Mouse (Mus musculus) frontal cortex, postnatal 10 days (tissue): Measurements from ENCODE around the gene Svbp.

ENCODE experiments used
- DNase-seq, 2 experiments: peaks; one replicate each; pipeline ENCODE4 v3.0.0; 2022; ENCODE audit warnings: low spot score in 2 of 2, mixed read lengths in 1 of 2

Svbp gene

DNA sequence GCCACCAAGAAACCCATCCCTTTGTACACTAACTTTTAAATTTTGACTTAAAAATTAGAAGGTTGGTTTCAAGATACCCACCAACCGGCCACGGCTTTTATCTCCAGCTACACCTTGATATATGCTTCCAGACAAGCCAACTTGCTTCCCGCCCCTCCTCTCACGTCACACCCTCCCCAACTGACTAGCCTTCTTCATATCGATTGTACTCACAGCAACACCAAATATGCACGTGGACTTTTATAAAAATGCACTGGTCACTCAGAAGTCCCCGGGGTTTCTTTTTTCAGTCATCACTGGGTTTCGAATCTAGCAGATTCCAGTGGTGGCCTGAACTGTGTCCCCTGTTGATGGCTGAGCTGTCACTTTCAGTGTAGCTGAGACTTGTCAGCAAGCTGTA lies 4.5 kb upstream of the Svbp start:
- no peak for DNase-seq

DNA sequence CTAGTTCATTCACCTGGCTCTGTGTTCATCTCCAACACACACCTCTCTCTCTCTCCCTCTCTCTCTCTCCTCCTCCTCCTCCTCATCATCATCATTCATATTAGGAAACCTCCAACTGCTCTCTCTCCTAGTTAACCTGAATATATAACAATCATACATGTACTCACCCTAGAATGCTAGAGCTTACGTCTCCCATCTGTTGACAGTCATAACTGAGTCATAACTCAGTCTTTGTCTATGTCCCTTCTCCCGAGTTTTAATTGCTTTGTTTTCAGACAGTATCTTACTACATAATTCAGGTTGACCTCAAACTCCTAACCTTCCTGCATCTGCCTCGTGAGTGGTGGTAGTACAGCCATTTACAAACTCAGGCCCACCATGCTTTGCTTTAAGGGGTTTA lies 3.8 kb upstream of the Svbp start:
- DNase-seq = no peak

DNA sequence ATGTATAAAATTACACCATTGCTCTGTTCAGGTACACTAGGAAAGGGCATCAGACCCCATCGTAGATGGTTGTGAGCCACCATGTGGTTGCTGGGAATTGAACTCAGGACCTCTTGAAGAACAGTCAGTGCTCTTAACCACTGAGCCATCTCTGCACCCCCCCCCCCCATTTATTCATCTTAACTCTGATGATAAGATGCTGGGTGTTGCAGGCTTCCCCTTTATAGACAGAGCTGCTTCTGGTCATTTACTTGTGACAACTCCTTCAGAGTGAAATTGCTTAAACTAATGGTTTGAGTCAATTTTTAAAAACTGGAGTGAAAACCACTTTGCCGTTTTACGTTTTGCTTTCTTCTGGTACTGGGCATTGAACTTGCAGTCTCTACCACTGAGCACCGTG lies 2.3 kb upstream of the Svbp start:
- no peak for DNase-seq

DNA sequence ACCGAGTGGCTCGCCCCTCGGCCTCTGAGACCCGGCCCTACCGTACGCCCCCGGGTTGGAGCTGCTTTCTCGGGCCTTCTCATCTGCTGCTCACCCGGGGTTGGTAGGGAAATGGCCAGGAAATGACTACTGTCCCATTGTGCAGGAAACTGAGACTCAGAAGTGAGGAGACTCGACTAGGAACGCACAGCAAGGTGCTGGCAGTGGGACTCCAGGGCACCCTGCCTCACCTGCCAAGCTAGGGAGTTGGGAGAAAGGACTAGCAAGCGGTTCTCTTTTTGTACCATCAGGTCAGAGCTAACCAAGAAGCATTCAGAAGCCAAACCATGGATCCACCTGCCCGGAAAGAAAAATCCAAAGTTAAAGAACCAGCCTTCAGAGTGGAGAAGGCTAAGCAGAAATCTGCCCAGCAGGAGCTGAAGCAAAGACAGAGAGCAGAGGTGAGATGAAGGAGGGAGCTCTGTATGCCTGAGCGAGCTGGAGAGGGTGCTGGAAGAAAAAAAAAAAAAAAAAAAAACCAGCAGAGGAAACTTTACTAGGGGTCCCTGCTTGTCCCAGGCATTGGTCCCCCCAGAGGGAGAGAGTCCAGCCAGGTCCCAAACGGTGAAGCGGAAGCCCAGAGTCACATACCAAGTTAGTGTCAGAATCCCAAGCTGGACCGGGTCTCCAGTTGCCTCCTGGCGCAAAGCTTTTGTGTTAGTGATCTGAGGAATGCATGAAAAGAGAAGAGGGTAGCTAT lies 645 bp downstream of the Svbp start:
- no peak for DNase-seq

DNA sequence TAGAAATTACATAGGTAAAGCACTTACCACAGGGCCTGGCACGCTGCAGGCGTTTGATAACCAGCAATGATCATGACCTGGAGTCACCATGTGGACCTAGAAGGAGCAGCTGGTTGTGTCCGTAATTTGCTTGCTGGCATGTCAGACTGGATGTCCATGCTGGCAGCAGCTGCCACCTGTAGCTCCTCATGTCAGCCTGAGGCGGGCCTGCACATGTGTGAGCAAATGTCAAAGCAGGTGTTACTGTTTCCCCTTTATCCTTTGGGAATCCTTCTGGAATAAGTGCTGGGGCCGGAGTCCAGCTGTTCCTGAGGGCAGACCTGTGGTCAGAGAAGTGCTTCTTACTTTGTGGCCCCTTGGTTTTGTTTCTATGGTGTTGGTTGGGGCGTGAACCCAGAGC lies 3.0 kb downstream of the Svbp start:
- no peak for DNase-seq

DNA sequence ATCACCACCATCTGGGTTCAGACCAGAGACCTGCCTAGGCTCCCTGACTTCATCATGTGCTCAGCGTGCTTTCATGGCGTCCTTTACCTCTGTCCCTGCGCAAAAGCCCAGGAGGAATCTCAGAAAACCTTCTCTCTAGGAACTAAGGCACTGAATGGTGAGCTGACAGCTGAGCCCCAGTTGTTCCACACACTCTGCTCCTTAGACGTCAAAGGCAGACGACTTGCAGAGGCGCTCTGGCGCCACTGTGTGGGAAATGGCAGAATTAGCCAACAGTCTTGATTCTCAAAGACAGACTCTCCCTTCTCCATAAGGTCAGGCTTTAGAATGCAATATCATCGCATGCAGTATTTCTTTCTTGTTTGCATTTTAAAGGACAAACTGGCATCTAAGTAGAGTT lies 9.6 kb downstream of the Svbp start:
- peak in 1 of 2 experiments; percentile 50 for DNase-seq

DNA sequence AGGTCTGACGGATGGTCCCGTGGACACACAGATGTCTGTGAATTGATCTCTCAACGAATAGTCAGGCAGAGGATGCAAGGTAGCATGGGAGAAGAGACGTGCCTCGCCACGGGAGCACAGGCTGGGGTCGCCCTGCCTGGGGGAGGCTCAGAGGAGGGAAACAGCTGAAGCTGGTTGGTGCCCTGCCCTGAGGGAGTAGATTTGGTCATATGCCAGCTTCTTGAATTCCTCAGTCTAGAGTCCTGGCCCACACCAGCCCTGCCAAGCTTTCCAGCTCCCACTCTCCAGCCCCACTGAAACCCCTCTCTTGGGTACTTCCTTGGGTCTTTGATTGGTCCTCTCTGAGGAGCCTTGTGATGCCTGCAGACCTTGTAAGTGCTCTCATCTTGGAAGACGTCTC lies 21.6 kb downstream of the Svbp start:
- DNase-seq = no peak

DNA sequence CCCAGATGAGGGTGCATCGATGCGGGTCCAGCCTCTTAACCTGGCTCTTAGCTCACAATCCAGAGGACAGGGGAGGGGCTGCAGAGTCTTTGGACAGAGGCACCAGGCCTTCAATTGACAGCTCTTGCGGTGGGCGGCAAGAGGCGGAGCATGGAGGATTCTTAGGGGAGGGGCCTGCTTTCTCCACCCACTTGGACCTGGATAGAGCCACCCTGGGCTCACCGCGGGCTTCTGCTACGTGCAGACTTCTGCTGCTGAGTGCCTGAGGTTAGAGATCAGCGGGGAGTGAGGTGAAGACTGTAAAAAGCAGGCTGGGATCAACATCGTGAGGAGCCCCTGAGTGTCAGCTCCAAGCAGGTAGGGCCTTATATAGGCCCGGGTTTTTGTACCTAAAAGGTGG lies 23.1 kb downstream of the Svbp start, which contains the start of gene Tmem269:
Tmem269 (minus strand) TSS at position 49 of the 400 bp plus-strand sequence.
- DNase-seq = no peak

DNA sequence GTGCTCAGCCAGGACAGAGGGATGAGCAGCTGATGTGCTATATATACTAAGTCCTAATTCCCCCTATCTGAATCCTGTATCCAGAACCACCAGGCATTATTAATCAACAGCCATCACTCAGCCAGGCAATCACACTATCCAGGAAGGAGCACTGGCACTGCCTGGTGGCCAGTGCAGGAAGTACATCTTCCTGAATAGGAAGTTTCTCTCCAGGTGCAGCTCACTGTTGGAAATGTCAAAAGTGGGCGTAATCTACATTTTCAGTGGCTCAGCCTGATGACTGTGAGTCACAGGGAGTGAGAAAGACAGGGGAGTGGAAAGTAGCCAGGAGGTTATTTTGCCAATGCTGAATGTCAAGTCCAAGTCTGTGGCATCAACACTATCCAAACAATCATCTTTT lies 28.6 kb downstream of the Svbp start:
- no peak for DNase-seq

DNA sequence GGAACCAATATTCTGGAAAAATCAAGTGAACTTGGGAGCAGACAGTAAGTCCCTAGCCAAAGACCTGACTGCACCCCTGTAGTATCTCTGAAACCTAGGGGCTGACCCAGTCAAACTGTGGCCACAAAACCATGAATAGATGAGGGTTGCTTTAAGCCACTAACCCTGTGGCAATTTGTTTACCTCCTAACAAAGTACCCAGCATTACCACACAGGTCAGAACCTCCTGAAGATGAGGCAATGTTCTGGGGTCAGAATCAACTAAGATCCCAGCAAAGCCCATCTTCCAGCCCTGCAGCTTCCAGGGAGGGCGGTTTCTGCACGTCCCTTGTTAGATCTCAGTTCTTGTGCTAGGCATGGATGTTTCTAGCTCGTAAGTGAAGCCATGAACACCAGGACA lies 29.4 kb downstream of the Svbp start:
- DNase-seq = no peak

DNA sequence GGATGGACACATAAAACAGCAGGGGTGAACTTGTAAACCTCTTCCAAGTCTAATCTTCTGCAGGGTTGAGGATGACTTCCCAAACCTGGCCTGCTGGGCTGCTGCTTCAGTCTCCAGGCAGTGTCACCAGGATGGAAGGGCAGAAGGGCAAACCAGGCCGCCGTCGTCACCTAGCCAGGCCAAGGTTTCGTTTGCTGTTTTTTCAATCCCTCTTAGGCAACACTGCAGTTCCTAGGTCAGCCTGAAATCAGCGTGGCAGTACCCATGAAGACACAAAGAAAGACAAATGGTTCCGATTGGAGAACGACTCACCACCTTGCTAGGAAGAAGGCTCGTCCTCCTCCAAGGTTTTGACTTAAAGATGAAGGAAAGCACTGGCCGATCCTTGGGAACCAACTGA lies 30.6 kb downstream of the Svbp start:
- DNase-seq = no peak

DNA sequence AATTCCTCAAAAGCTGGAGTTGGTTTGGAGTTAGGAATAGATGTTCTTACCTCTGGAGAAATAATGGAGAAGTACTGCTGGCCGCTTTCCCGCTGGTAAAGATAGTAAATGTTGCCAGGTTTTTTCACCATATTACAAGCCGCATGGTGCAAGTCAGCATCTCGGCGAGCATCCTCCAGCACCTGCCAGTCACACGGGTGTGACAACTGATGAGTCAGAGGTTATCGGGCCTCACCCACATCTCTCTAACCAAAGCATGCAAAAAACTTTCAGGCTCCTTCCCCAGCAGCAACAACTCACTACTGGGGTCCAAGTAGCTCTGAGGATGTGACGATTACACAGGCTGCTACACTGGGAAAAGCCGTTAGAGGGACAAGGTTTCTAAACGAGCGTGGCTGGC lies 31.6 kb downstream of the Svbp start:
- DNase-seq = no peak

DNA sequence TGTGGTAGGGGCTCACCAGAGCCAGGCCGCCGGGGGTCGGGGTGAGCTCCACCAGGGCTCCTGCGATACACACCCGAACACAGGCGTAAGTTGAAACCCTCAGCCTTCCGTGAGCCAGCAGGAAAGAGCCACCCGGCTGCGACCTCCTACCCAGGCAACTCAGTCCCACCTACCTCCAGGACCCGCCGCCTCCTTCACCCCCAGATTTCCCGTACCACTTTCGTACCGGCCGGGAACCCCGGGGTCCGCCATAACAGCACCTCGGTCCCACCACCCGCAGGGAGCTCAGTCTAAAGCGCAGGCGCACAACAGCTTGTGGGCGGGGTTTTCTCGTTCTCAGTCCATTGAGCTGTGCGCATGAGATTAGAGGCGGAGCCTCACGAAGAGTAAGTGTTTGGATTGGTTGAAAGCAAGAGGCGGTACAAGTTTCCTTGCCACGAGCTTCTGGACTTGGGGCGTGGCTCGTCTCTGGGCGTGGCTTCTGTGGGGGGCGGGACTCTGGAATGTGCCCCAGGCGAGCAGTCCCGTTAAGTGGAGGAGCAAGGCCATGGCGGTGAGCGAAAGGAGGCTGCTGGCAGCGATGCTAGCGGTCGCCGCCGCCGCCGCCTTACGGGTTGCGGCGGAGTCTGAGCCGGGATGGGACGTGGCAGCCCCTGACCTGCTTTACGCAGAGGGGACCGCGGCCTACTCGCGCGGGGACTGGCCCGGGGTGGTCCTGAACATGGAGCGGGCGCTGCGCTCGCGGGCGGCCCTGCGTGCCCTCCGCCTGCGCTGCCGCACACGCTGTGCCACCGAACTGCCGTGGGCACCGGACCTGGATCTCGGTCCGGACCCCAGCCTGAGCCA lies 37.5 kb downstream of the Svbp start, which contains the start of the genes AU022252 and P3h1:
AU022252 (minus strand) TSS at position 303 of the 846 bp plus-strand sequence.
P3h1 (plus strand) TSS at position 506 of the 846 bp plus-strand sequence.
- peak; percentile 98 to 99 for DNase-seq

DNA sequence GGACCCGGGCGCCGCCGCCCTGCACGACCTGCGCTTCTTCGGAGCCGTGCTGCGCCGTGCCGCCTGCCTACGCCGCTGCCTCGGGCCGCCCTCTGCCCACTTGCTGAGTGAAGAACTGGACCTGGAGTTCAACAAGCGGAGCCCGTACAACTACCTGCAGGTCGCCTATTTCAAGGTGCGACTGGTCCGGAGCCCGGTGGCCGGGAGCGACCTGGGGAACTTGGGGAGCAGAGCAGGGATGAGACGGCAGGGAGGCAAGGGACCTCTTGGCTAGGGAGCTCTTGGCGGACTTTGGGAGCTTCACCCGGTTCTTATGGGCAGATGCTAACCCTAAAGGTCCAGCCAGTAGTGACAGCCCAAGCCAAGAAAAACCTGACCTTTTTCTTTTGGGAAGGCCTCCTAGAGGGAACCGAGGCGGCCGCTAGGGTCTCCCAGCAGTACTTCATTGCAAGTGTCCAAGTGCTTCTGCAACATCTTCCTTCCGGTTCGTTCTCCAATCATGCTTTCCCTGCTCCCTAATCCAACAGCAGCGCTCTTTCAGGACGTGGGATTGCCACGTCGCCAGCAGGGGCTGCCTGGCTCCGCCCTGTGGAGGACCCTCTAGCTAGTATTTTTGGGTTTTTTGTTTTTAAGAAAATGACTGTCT lies 38.3 kb downstream of the Svbp start:
- peak; percentile 36 to 58 for DNase-seq

DNA sequence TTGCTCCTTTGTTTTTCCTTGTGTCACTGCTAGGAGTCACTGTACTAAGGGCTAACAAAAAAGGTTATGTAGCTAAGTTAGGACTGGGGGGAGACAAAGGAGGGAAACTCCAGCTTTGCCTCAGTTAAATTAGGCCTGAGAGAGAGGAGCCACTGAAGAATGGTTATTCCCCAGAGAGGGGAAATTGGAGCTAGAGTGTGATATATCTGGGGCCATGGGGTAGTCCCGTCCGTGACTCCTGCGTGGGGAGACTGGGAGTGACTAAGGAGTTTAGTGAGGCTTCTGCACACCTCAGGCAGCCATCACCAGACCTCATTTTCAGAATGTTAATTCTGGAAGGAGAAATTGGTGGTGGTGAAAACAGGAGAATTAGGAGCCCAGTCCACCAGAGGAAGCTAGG lies 39.2 kb downstream of the Svbp start:
- DNase-seq = no peak

DNA sequence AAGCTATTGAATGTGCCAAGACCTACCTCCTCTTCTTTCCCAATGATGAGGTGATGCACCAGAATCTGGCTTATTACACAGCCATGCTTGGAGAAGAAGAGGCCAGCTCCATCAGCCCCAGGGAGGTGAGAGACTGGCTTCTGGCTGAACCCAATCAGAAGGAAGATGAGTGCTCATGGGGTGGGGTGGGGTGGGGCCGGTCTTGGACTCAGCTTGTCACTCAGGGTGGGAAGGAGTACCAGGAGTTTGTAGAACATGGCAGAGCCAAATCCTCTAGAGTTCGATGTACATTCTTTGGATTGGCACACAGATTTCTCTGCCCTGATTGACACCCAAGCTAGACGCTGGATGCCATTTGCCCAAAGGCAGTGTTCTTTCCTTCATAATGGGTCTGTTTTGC lies 43.6 kb downstream of the Svbp start:
- DNase-seq = no peak

DNA sequence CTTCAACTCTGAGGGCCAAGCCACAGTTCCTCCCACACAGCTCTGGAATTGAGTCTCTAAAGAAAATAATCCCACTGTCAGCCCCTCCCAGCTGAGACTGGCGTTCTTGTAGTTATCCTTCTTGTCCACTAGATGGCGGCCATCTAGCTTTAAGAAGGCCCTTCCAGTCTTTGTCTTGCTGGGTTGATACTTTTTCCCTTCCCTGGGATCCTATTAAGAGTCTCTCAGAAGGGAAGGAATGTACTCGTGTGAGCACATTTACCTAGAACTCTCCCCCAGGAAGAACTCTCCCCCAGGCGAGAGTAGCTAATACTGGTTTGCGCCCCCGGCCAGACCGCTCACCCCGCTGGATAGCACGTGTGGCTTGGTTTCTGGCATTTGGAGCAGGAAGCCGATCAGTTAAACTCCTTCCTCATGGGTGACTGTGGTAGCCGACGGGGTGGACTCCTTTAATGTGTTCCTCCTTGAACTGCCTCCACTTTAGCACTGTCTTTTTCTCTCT lies 44.1 kb downstream of the Svbp start:
- no peak for DNase-seq

DNA sequence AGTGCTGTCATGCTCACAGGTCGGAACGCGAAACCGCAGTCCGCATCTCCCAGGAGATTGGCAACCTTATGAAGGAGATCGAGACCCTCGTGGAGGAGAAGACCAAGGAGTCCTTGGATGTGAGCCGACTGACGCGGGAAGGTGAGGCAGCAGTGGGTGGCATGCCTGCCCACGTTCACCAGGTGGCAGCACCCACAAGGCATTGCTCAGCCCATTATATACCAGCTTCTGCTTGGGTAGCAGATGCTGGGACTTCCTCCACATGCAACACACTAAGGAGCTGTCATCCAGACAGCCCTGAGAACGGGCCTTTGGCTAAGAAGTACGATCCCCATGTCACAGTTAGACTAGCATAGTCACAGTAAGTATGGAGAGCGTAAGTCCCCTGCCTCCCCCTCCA lies 46.6 kb downstream of the Svbp start:
- DNase-seq = peak; percentile 56 to 60

DNA sequence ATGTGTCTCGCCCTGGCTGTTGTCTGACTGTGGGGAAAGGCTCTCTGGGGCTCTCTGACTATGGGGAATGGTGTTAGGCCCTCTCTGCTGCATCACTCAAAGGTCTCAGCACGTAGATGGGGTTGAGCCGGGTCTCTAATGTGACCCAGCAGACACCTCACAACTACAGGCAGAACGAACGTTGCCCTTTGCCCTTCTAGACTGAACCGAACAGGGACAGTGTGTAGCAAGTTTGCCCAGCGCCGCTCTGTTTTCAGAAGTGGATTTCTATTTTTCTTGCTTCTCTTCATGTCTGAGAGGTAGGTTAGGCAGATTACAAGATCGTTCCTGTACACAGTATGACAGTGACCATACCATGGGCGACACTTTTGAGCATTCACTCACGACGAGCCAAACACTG lies 47.5 kb downstream of the Svbp start:
- DNase-seq = no peak

DNA sequence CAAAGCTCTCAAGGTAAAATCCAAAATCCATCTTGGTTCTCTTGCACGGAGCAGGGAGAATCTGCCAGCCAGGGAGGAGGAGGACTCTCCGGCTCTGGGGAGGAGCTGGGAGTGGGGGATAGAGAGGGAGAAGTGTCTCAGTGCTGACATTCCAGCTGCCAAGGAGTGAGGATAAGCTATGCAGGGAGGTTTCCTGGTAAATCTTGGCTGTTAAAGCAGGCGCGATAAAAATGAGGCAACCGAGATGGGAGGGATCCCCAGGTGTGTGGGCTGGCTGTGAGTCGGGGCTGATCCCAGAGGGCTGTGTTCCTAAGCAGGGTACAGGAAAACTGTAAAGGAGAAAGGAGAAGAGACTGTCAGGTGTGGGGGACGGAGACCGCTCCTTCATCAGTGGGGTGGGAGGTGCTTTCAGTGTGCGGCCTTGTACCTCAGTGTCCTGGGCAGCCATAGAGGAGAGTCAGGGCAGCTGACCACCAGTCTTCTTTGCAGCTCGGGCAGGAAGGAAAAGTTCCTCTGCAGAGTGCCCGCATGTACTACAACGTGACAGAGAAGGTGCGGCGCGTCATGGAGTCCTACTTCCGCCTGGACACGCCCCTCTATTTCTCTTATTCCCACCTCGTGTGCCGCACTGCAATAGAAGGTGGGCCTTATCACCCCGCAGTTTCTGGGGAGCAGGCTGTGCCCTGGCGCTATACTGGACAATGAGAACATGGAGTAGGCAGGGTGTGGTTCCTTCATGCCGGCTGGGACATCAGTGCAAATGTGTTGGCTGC lies 49.5 kb downstream of the Svbp start:
- DNase-seq = peak; percentile 22 to 42

DNA sequence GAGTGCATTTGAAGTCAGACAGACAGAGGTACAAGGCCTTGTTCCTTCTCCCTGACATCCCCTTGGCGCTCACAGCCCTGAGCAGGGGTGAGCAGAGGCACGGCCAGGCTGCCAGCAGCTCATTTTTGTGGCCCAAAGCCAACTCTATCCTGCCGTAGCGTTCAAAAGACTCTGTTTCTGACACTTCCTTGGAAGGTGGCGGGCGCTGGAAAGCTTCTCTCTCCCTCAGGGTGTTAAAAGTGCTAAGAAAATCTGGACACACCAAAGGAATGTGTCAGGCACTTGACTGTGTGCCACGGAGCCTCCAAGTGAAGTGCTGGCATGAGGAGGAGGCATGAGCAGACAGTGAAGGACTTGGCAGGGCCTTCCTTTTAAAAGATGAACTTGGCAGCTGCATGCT lies 50.5 kb downstream of the Svbp start:
- peak; percentile 44 to 66 for DNase-seq
